Mouse (Mus musculus) thymus, postnatal 0 days (tissue): ENCODE results near the gene Kank1. TPM values are rescaled to one million over a fixed set of nuclear protein-coding genes. Genes with fewer than 3 reads are reported as not detected.
A peak's percentile ranks its signal among the peaks of the same experiment; 100 is the strongest.

Experiments used
- DNase-seq: peaks from one replicate; pipeline ENCODE4 v3.0.0-alpha.2; 2015; ENCODE audit warnings: low spot score
- polyA plus RNA-seq: library from polyadenylated mRNA; unstranded; fragments of >200 nt; fragmentation: Nextera tagmentation; extraction: Ambion mirVana; gene quantifications from 2 replicates; pipeline ENCODE4 v1.2.1, GENCODE M21; 2015

Kank1 gene
- 3.7 TPM in 2 replicates for polyA plus RNA-seq

DNA sequence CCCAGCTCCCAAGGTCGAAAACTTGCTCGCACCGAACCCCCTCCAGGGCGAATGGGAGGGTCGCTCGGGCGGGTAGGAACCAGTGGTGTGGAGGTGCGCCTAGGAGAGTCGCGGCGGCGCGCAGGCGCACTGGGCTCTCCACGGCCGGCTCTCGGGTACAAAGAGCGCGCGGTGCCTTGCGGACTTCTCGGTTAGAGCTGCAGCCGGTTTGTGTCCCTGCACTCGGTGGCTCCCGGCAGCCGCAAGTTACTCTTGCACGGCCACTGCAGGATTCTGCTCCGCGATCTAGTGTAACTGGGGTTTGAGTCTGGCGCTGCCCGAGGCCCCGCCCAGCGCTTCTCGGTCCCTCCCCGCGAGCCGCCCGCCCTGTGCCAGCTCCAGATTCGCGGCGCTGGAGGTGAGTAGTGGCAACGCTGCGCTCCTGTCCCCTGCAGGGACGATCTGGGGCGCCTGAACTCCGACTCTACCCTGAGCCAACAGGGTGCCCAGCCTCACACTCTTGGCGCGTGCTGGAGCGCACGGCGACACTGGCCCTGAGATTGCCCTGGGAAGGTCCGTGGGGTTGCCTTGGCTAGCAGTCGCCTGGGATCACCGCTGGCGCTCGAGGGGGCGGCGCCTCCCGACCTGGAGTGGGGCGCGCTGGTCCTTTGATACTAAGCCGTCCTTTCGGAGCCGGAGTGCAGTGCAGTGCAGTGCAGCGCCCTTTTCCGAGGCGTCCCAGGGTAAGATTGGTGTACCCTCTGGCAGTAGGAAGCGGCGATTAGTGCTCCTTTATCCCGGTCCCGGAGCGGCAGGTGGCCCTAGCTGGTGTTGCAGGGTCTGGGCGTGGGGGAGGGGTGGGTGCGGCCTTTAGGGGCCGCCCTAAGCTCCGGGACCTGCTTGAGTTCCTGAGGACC, at the start of gene Kank1:
Gene Kank1 (plus strand): TSS at position 380 of the 896 bp plus-strand sequence.
- peak; percentile 23 for DNase-seq

GRCm38 (mm10) chr19:25187681-25188080, 49.1 kb upstream of the Kank1 start:
- DNase-seq, result no peak

DNA sequence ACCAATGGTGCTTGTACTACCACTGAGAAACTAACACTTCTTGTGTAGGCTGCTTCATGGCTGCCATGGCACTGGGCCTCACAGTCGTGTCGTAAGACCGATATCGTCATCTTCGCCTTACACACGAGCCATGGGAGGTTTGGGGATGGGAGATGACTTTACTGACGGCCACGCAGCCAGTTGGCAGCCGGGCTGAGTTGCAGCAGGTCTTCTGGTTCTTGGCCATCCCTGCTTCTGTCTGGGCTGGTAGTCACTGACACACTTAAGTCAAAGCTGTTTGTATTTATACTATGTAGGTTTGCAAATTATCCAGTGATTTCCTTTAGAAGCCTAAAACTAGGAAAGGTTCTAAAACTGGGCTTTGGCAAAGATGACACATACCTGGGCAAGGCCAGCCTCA, 43.0 kb upstream of the Kank1 start:
- DNase-seq, result no peak

DNA sequence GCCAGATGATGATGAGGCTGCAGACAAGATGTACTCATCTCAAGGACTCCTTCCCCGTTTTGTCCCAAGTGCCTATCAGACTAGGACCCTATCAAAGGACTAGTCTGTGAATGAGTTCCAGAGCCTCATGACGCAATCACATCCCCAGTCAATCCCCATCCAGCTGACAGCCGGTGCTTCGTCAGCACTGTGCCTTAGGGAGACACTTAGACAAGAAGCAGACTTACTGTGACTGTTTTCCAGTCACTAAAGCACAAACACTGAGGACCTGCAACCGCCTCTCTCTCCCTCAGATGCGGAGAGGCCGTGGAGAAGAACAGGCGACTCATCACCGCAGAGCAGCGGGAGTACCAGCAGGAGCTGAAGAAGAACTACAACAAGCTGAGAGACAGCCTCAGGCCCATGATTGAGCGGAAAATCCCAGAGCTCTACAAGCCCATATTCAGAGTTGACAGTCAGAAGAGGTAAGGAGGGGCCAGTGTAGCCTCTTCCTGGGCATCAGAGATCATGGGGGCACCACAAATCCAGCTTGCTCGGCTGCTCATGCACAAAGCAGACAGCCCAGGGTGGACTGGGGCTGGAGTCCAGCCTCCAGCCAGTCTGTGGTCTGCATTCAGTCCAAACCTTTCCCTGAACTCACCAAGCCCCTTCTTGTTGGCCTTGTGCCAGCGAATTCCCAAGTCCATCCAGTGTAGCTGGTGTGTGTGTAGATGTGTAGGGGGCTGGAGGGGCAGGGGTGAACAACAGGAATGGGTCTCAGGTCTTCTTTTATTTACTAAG, 36.5 kb upstream of the Kank1 start:
- no peak for DNase-seq

GRCm38 (mm10) chr19:25203077-25203476, 33.7 kb upstream of the Kank1 start:
- no peak for DNase-seq

DNA sequence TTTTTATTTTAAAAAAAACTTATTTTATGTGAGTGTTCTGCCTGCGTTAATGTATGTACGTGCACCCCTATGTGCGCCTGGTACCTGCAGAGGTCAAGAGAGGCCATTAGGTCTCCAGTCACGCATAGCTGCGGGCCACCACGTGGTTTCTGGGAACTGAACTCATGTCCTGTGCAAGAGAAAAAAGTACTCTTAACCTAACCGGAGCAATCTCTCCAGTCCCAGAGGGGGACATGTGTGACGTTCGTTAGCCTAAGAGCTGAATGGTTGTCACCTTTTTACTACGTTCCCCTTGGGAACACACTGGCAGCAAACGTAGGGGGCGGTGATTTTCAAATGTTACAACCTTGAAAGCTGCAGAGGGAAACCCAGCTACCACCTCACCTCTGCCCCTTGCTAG, 29.8 kb upstream of the Kank1 start:
- no peak for DNase-seq

DNA sequence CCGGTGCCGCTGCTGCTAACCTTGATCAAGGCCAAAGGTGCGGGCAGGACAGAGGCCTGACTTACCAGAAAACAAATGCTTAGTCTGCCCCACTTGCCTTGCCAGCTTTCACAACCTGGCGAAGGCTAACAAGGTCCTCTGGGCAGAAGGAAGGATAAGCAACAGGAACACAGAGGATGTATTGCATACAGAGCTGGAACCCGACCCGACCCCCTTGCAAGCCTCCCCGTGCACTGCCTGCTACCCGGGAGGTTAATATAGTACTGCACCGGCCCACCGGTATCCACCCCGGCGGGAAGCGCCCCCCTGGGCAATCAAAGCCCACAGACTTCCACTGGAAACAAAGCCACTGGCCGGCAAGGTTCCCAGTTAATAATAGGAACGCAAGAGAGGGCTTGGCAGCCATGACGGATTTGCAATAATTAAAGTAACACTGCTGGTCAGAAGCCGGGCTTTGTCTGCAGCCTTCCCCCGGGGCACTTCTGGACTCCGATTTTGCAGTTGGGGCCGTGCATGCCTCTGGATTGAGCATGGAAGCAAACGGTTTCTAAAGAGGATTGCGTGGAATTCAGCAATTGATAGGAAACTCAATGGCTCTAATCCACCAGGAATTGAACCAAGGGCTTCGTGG, 28.9 kb upstream of the Kank1 start:
- no peak for DNase-seq

DNA sequence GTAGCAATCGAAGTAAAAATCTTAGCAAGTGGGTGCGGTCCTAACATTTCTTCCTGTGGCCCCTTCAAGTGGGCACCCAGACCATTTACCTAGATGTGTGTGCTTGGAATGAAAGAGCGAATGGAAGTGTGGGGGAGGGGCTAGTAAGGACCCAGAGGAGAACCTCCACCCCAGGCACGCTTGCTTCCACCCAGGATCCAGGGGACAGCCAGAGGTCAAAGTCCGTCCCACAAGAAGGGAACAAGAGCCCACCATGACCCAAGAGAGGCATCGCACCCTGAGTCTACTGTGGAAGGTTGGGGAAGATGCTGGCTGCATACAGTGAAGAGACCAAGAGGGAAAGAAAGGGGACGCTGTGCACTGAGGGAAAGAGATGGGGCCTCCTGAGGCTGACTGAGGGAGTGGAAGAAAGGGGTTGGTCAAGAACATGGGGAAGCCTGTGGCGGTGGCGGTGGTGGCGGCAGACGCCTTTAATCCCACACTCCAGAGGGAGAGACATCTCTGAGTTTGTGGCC, 28.1 kb upstream of the Kank1 start:
- no peak for DNase-seq

DNA sequence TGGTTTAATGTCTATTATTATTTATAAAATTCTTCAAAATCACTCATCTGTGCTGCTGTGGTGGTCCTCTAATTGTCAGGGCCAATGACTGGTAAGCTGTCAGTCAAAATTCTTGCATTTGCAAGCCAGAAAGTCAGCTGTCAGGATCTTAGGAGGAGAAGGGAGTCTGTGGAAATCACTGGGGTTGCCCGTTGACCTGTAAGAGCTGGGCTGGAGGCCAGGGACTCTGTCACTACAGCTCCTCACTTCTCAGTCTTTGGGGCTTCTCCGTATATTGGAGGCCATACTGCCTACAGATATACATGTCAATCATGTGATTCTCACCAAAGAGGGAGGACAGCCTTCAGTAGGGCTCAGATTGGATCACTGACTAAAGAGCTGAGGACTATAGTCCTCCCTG, 16.2 kb upstream of the Kank1 start:
- no peak for DNase-seq

GRCm38 (mm10) chr19:25221964-25222640, 14.7 kb upstream of the Kank1 start:
- no peak for DNase-seq

- DNase-seq, result no peak
These were observed 6.5 kb upstream of the Kank1 start for GRCm38 (mm10) chr19:25230058-25230974.

GRCm38 (mm10) chr19:25230975-25231334, 5.8 kb upstream of the Kank1 start:
- no peak for DNase-seq

DNA sequence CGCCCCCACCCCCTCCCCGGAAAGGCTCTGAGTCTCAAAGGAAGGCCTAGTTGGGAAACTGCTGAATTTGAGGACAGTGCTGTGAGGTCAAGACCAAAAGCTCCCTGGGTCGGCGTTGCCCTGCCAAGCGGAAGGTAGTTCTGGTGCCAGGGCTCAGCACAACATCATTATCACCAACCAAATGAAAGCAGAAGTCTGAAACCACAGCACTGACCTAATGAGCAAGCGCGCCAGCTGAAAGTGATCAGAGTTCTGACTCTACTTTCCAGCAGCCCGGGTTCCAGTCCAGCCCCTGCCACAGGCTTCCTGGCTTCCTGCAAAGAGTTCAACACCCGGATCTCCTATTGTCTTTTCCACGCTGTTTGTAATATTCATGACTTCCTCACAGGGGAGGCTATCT, 4.7 kb upstream of the Kank1 start:
- DNase-seq, result no peak

- no peak for DNase-seq
These were observed 791 bp downstream of the Kank1 start for GRCm38 (mm10) chr19:25237492-25238040.

GRCm38 (mm10) chr19:25238121-25238520, 1.3 kb downstream of the Kank1 start:
- no peak for DNase-seq

DNA sequence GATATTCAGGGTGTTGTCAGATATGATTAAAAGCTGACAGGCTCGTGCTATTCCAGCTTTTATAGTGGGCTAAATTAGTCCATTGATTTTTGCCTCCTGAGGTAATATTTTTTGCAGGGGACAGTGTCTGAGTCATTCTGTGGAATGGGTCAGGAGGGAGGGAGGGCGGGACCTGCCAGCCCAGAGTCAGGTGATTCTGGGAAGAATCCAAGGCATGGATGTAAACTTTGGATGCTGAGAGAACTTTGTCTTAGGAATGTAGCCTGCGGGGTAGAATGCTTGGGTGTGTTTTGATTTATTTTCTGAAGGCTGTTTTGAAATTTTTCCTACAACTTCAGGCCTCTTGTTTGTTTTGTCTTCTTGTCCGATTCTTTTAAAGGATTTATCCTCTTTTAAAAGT, 6.8 kb downstream of the Kank1 start:
- no peak for DNase-seq

- no peak for DNase-seq
These were observed 9.3 kb downstream of the Kank1 start for GRCm38 (mm10) chr19:25246062-25246461.

DNA sequence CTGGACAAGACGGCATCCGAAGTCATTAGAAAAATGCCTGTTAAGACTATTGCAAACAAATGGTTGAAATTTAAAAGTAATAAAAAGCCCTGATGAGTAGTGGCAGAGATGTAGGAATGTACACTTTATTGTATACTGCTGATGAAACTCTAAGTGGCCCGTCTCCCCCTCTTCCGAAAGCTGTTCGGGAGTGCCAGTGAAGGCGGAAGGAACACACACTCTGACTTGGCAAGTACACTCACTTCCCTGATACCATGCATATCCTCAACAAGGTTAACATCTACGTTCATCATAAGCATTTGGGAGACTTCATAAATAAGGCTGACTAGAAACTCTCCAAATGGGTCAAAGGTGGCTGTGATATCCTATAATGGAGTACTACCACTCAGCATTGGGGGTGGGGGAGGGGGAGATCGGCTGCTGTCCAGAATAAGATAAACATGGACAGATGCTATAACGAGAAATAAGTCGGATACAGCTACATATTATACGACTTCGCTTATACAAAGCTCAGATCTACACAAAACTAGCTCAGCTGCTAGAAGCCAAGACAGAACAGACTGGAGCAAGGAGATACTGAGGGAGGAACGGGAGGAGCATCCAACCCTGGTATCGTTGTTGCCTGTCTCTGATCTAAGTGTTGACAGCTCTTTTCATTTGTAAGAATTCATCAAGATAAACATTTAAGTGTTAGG, 11.2 kb downstream of the Kank1 start:
- DNase-seq, result no peak

GRCm38 (mm10) chr19:25249230-25249629, 12.5 kb downstream of the Kank1 start:
- DNase-seq, result no peak
